Mouse (Mus musculus) liver, embryonic 14.5 days (tissue): ENCODE measurements at regions not wholly inside any gene's neighbourhood (a gene's known extent, or its start where the extent isn't known, plus 50 kb on each side); places are given as distances from the start of the nearest gene placed in this dataset.

Source experiments
- CTCF ChIP-seq: IDR thresholded peaks from 2 replicates; pipeline ENCODE4 v1.5.1; 2016; ENCODE audit warnings: antibody characterized with exemption, low read depth, control low read depth
- EP300 ChIP-seq: IDR thresholded peaks from 2 replicates; pipeline ENCODE4 v1.6.1; 2016; ENCODE audit warnings: antibody characterized with exemption, low read depth

- TF ChIP-seq EP300 (no peak), CTCF (no peak)
Measured at GRCm38 (mm10) chr4:9133695-9134094, 894.9 kb upstream of the Car8 start.
